Mouse (Mus musculus) olfactory bulb, adult 2 months (tissue): ENCODE measurements around the gene Parp11. TPM values are rescaled to one million over a fixed set of nuclear protein-coding genes. Genes with fewer than 3 reads are reported as not detected.

Source experiments
- H3K27ac ChIP-seq: fragments of 200-500 bp; 2 replicates; pipeline ENCODE4 v1.5.1; 2012; ENCODE audit warnings: low read depth, low read length; ENCODE audit not compliant: insufficient read depth
- H3K4me1 ChIP-seq: fragments of 200-500 bp; 2 replicates; pipeline ENCODE4 v1.6.1; 2012; ENCODE audit warnings: low read length; ENCODE audit not compliant: control insufficient read depth, insufficient read depth
- H3K4me3 ChIP-seq: fragments of 200-500 bp; 2 replicates; pipeline ENCODE4 v1.5.1; 2012; ENCODE audit warnings: mild to moderate bottlenecking, low read depth, low read length, moderate library complexity; ENCODE audit not compliant: insufficient read depth
- CTCF ChIP-seq: fragments of 200-500 bp; IDR thresholded peaks from 2 replicates; pipeline ENCODE4 v1.5.1; 2012; ENCODE audit warnings: low read depth, mild to moderate bottlenecking, low read length, moderate library complexity; ENCODE audit not compliant: insufficient read depth
- POLR2A ChIP-seq: fragments of 200-500 bp; IDR thresholded peaks from 2 replicates; pipeline ENCODE4 v1.6.1; 2012; ENCODE audit warnings: mild to moderate bottlenecking, low read depth, low read length, moderate library complexity; ENCODE audit not compliant: insufficient read depth
- WGBS: fragments of 180-500 bp; shearing (Covaris S2); methylation state at CpG from one replicate; pipeline ENCODE4 v1.1.7; 2018; 5-methylcytosine and 5-hydroxymethylcytosine counted together
- polyA plus RNA-seq: library from polyadenylated mRNA; stranded (reverse); fragments of >200 nt; gene quantifications from 2 replicates; pipeline ENCODE4 v1.2.4, GENCODE M21; 2012; ENCODE audit warnings: low replicate concordance; ENCODE audit not compliant: missing spikeins, insufficient read depth, insufficient read length

The Parp11 gene
- not detected in 2 replicates for polyA plus RNA-seq

- Histone ChIP-seq H3K4me1 (no peaks in the 10 kb centered on the region), H3K4me3 (no peak within 1 kb of the TSS), H3K27ac (no peak within 1 kb of the TSS)
- 8% methylated on average over 8 of the region's 8 CpGs for WGBS
- no peak for TF ChIP-seq POLR2A
- 0 out of 2 replicates have a peak, but pooled peaks have one; percentile 44 for TF ChIP-seq CTCF
These were observed at the start of gene Parp11 for GRCm38 (mm10) chr6:127446436-127446890. TSS of gene Parp11 (plus strand) at chr6:127446840.

- Histone ChIP-seq H3K4me3 (no peak overlapping the region), H3K4me1 (no peaks in the 10 kb centered on the region), H3K27ac (no peak overlapping the region)
- no peak for TF ChIP-seq POLR2A
- TF ChIP-seq CTCF: no peak
- 69% methylated on average over 2 of the region's 2 CpGs for WGBS
These were observed 48.6 kb upstream of the Parp11 start for GRCm38 (mm10) chr6:127398073-127398472.

- H3K27ac ChIP-seq: no peak overlapping the region
These were observed 45.2 kb upstream of the Parp11 start for GRCm38 (mm10) chr6:127401419-127401818.

GRCm38 (mm10) chr6:127404070-127404810 is 42.4 kb upstream of the Parp11 start:
- no peak overlapping the region for H3K4me3 ChIP-seq
- WGBS: 39% methylated on average over 13 of the region's 13 CpGs
- no peak overlapping the region for H3K27ac ChIP-seq
- no peak for TF ChIP-seq POLR2A
- no peak for TF ChIP-seq CTCF
- peaks cover 7% of the 10 kb centered on the region for H3K4me1 ChIP-seq

More at GRCm38 (mm10) chr6:127401419-127401818, 45.2 kb upstream of the Parp11 start:
- H3K4me3 ChIP-seq: no peak overlapping the region
- 50% methylated on average over 3 of the region's 3 CpGs for WGBS
- H3K4me1 ChIP-seq: peaks cover 7% of the 10 kb centered on the region
- TF ChIP-seq CTCF (no peak), POLR2A (no peak)

GRCm38 (mm10) chr6:127405682-127406081 is 41.0 kb upstream of the Parp11 start:
- no peak for TF ChIP-seq POLR2A
- TF ChIP-seq CTCF: no peak
- H3K4me3 ChIP-seq: no peak overlapping the region
- H3K4me1 ChIP-seq: peaks cover 7% of the 10 kb centered on the region
- H3K27ac ChIP-seq: no peak overlapping the region
- WGBS: 45% methylated on average over 7 of the region's 7 CpGs

- Histone ChIP-seq H3K4me3 (no peak overlapping the region), H3K4me1 (peaks cover 7% of the 10 kb centered on the region), H3K27ac (no peak overlapping the region)
- TF ChIP-seq CTCF: no peak
- no peak for TF ChIP-seq POLR2A
- WGBS: 45% methylated on average over 4 of the region's 4 CpGs
These were observed 38.9 kb upstream of the Parp11 start for GRCm38 (mm10) chr6:127407742-127408141.

GRCm38 (mm10) chr6:127417525-127418184 is 29.0 kb upstream of the Parp11 start:
- no peak overlapping the region for H3K4me3 ChIP-seq
- TF ChIP-seq POLR2A (no peak), CTCF (no peak)
- 41% methylated on average over 12 of the region's 12 CpGs for WGBS
- H3K27ac ChIP-seq: no peak overlapping the region
- H3K4me1 ChIP-seq: no peaks in the 10 kb centered on the region

- Histone ChIP-seq H3K27ac (no peak overlapping the region), H3K4me3 (no peak overlapping the region), H3K4me1 (no peaks in the 10 kb centered on the region)
- WGBS: 68% methylated on average over 2 of the region's 2 CpGs
- TF ChIP-seq POLR2A (no peak), CTCF (no peak)
These were observed 28.3 kb upstream of the Parp11 start for GRCm38 (mm10) chr6:127418322-127418721.

GRCm38 (mm10) chr6:127420115-127420514 is 26.5 kb upstream of the Parp11 start:
- Histone ChIP-seq H3K27ac (no peak overlapping the region), H3K4me3 (no peak overlapping the region), H3K4me1 (no peaks in the 10 kb centered on the region)
- TF ChIP-seq CTCF: no peak
- WGBS: 80% methylated on average over 2 of the region's 2 CpGs
